Mouse (Mus musculus): Measurements from ENCODE around the gene 4930562C15Rik. TPM values are rescaled to one million over a fixed set of nuclear protein-coding genes. Genes with fewer than 3 reads are reported as not detected.

Gene 4930562C15Rik
- polyA plus RNA-seq (2017; shearing (Covaris generic)) = 1 to 10 TPM in 1 of 2 experiments, under 1 TPM in 1; 0.13 to 1.7 TPM

DNA sequence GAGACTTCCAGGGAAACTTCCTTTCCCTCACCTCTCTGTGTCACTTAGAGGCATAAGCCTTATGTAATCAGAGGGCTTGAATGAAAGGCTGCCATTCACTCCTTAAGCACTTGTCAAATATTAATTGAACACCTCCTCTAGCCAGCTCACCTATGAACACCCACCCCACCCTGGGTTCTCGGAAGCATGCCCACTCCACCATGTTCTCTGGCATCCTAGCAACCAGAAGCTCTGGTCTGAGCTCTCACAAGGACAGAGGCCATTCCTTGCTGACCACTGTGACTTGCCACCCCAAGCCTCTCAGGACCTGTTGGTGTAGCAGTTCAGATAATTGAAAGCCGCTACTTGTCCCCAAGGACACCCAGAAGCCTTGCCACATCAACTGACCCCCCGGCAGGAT, at the start of gene 4930562C15Rik:
4930562C15Rik (plus strand) TSS at position 226 of the 400 bp plus-strand sequence.

GRCm38 (mm10) chr16:4789810-4790559, 45.2 kb upstream of the 4930562C15Rik start, which contains the start of gene Cdip1:
Cdip1 (minus strand) TSS chr16:4790292.

GRCm38 (mm10) chr16:4880136-4880825, 45.1 kb downstream of the 4930562C15Rik start, which contains the start of gene Ubald1:
Ubald1 (minus strand) TSS chr16:4880315.

GRCm38 (mm10) chr16:4885760-4886689, 50.8 kb downstream of the 4930562C15Rik start, which contains the start of gene Mgrn1:
Mgrn1 (plus strand) TSS chr16:4886249.

Other genes starting within 250 kb of the 4930562C15Rik start
- 1 to 10 TPM in 1 of 2 experiments, under 1 TPM in 1; 0.23 to 1.2 TPM for gene Glis2, start 240.7 kb upstream of the 4930562C15Rik start, polyA plus RNA-seq (2017; shearing (Covaris generic))
- 10 to 100 TPM in 1 of 2 experiments, 1 to 10 TPM in 1; 9.9 to 10.0 TPM for gene Pam16, start 210.4 kb upstream of the 4930562C15Rik start, polyA plus RNA-seq (2017; shearing (Covaris generic))
- gene Vasn, start 195.5 kb upstream of the 4930562C15Rik start, polyA plus RNA-seq (2017; shearing (Covaris generic)) = 1 to 10 TPM in 1 of 2 experiments, under 1 TPM in 1; 0.47 to 1.5 TPM
- gene Dnaja3, start 195.4 kb upstream of the 4930562C15Rik start, polyA plus RNA-seq (2017; shearing (Covaris generic)) = 10 to 100 TPM; 32.8 to 35.8 TPM
- 100 to 1,000 TPM in 1 of 2 experiments, 10 to 100 TPM in 1; 82.0 to 176 TPM for gene Coro7, start 155.6 kb upstream of the 4930562C15Rik start, polyA plus RNA-seq (2017; shearing (Covaris generic))
- gene Nmral1, start 116.1 kb upstream of the 4930562C15Rik start, polyA plus RNA-seq (2017; shearing (Covaris generic)) = 10 to 100 TPM; 13.8 to 24.6 TPM
- 100 to 1,000 TPM in 1 of 2 experiments, 10 to 100 TPM in 1; 90.8 to 101 TPM for gene Hmox2, start 109.1 kb upstream of the 4930562C15Rik start, polyA plus RNA-seq (2017; shearing (Covaris generic))
- 10 to 100 TPM; 27.8 to 50.8 TPM for gene Cdip1, start 45.1 kb upstream of the 4930562C15Rik start, polyA plus RNA-seq (2017; shearing (Covaris generic))
- gene Ubald1, start 44.9 kb downstream of the 4930562C15Rik start, polyA plus RNA-seq (2017; shearing (Covaris generic)) = 10 to 100 TPM; 47.1 to 53.4 TPM
- gene Mgrn1, start 50.8 kb downstream of the 4930562C15Rik start, polyA plus RNA-seq (2017; shearing (Covaris generic)) = 10 to 100 TPM; 46.6 to 48.3 TPM
- 100 to 1,000 TPM; 135 to 144 TPM for gene Nudt16l1, start 103.3 kb downstream of the 4930562C15Rik start, polyA plus RNA-seq (2017; shearing (Covaris generic))
- 10 to 100 TPM; 58.9 to 64.7 TPM for gene Anks3, start 128.8 kb downstream of the 4930562C15Rik start, polyA plus RNA-seq (2017; shearing (Covaris generic))
- gene Sept12, start 162.4 kb downstream of the 4930562C15Rik start, polyA plus RNA-seq (2017; shearing (Covaris generic)) = under 1 TPM in 1 of 2 experiments, not detected in 1; 0.28 TPM
- not detected for gene Smim22, start 171.9 kb downstream of the 4930562C15Rik start, polyA plus RNA-seq (2017; shearing (Covaris generic))
- 10 to 100 TPM; 16.7 to 16.9 TPM for gene Rogdi, start 178.1 kb downstream of the 4930562C15Rik start, polyA plus RNA-seq (2017; shearing (Covaris generic))
- gene Glyr1, start 214.4 kb downstream of the 4930562C15Rik start, polyA plus RNA-seq (2017; shearing (Covaris generic)) = 100 to 1,000 TPM; 118 to 129 TPM
- gene Ubn1, start 214.6 kb downstream of the 4930562C15Rik start, polyA plus RNA-seq (2017; shearing (Covaris generic)) = 10 to 100 TPM; 40.5 to 42.3 TPM

Measured in activated CD4-positive, CD25-positive, alpha-beta regulatory T cell (primary cell).